Mouse (Mus musculus): ENCODE measurements around the gene Tcp11.

- no peak for TF ChIP-seq POLR2A (IDR thresholded peaks at IDR 0.05; ENCODE audit: low read depth, low read length)
- TF ChIP-seq CTCF (IDR thresholded peaks at IDR 0.05; ENCODE audit: extremely low read depth, insufficient read depth, insufficient read length, insufficient replicate concordance) = no peak
These were observed 18.6 kb upstream of the Tcp11 start for GRCm38 (mm10) chr17:28099086-28099485.

Measured in spleen, adult 2 months (tissue).